Mouse (Mus musculus) thymus, adult 18-20 months (tissue): ENCODE data around the gene Vav3.

Source experiments
- DNase-seq, 2 experiments: peaks; one replicate each; pipeline ENCODE4 v3.0.0; 2022; ENCODE audit warnings: mixed read lengths in 2 of 2

The Vav3 gene

DNA sequence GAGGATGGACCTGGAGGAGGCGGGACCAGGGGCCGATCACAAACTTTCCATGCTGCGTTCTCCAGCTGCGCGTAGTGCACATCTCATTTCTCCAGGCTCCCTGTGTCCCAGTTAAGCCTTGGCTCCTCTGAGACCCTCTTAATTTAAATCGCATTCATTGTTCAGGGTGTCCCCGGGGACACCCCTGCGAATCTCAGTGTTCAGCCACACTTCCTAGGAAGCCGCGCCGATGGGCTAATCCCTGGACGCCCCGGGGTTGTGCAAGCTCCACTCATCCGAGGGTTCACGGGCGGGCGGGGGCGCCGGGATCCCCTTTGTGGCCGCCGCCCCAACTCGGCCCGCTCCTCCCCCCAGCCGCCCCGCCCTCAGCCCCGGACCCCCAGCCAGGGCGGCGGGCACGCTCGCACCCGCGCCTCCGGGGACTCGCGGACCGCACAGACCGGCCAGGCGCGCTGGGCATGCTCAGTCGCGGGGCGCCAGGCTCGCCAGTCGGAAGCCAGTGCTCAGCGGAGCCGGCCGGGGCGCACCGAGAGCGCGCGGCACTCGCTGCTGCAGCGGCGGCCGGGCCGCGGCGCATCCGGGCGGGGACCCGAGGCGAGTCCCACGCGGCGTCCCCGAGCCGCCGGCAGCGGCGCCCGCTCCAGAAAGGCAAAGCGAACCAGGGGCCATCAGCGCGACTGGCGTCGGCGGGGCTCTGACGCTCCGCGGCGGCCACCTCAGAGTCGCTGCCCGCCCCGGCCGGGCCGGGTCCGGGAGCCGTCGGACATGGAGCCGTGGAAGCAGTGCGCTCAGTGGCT is at the start of gene Vav3:
TSS of gene Vav3 (plus strand) at position 380 of the 797 bp plus-strand sequence.
- peak; percentile 38 to 42 for DNase-seq

DNA sequence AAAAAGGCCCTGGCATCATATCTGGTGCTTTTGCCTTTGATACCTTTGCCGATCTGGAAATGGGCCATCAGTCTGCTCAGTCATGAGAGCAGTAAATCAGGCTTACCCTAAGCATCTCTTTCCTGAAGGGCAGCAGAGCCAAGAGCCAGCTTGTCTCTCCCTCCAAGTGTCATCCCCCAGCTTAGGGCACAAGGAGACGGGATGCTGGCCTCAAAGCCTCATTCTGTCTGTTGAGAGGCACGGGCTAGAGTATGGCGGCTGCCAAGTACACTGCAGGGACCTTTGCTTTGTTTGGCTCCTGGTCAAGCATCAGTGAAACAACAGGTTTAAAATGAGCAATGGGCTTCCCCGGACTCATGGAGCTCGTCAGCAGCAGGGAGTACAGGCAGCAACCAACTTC is 41.6 kb upstream of the Vav3 start:
- DNase-seq: no peak

- no peak for DNase-seq
Measured at GRCm38 (mm10) chr3:109299303-109300074, 41.0 kb upstream of the Vav3 start.

DNA sequence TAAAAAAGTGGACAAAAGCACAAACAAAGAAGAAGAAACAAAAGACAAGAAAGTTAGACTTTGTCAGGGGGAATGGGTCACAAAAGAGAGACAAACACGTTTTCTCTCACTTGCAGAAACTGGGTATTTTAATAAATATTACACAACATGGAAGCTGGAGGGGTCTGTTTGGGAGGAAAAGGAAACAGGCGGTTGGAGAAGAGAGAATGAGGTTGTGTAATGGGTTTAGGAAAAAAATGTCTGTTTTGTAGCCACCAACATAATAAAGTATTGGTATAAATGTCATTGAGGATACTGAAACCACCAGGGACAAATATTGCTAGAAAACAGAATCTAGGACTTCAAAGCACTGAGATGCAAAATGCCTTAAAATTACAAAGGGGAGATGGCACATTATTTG is 38.4 kb upstream of the Vav3 start:
- no peak for DNase-seq

- DNase-seq: no peak
Measured at GRCm38 (mm10) chr3:109307406-109307805, 33.0 kb upstream of the Vav3 start.

- DNase-seq: no peak
Measured at GRCm38 (mm10) chr3:109308468-109308867, 32.0 kb upstream of the Vav3 start.

GRCm38 (mm10) chr3:109309317-109310265 is 30.9 kb upstream of the Vav3 start:
- no peak for DNase-seq

GRCm38 (mm10) chr3:109311172-109311824 is 29.2 kb upstream of the Vav3 start:
- DNase-seq: no peak

DNA sequence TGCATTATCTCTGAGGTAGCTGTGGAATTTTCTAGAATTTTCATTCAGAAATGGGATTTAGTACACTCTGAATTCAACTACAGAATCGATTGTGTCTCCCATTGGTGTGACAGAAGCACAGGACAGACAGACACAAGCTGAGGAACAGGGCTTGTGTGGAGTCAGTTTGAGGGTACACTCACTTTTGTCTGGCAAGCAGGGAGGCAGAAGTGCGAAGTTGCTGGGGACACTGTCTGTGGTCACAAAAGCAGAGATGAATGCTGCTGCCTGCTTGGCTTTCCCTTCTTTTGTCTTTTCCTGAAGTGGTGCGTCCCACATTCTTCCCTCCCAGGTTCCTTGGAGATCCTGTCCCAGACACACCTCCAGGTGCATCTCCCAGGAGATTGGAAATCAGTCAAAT is 28.6 kb upstream of the Vav3 start:
- no peak for DNase-seq

GRCm38 (mm10) chr3:109313501-109313900 is 27.0 kb upstream of the Vav3 start:
- DNase-seq: no peak

DNA sequence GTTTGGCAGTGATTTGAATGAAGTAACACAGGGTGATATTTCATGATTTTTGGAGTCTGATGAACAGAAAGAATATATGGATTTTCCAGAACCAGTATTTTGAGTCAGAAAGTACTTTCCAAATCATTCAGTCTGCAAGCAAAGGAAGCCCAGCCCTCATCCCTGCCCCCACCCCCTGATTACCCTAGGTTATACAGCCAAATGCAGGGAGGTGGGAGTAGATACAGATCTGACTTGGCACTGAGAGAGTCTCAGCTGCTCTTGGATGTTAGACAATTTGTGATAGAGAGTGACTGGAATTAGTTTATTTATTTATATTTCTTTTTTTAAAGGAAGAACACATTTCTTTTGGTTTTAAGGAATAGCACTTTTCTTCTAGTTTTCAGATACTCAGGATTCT is 18.2 kb upstream of the Vav3 start:
- no peak for DNase-seq

DNA sequence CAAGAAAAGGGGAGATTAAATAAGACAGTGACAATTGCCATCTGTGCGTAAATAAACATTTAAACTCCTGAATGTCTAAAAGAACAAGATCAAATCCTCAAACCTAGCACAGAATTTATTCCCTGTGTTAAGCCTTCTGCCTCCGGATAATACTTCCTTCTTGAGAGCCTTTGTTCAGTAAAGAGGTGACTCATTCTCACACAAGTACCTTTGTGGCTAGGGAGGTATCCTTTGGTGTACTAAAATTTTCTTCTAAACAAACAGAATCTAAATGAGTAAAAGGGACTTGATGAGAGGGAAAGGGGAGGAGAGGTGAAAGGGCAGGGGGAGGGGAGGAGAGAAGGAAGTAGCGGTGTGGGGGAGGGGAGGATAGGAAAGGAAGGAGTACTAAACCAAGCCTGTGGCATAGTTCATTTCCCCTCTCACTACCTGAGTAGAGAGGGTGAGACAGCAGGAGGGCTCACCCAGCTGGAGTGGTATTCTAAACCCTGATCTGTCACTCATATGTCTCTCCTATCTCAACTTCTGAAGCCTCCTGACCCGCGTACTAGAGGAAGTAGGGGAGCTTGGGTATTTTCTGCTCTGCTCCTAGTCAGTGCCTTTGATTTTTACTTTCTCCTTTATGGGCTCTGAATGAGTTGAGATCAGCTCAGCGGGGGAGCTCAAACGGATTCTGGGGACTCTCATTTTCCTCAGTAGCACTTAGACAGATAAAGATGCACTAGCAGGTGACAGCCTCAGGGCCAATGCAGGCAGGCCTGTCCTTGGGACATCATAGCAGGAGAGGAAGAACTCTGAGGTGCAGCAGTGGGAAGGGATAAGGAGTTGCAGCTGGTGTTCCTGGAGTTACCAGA is 16.8 kb upstream of the Vav3 start:
- peak; percentile 9 to 53 for DNase-seq

GRCm38 (mm10) chr3:109327128-109327527 is 13.3 kb upstream of the Vav3 start:
- DNase-seq: no peak

- DNase-seq: no peak
Measured at GRCm38 (mm10) chr3:109332755-109333154, 7.7 kb upstream of the Vav3 start.

DNA sequence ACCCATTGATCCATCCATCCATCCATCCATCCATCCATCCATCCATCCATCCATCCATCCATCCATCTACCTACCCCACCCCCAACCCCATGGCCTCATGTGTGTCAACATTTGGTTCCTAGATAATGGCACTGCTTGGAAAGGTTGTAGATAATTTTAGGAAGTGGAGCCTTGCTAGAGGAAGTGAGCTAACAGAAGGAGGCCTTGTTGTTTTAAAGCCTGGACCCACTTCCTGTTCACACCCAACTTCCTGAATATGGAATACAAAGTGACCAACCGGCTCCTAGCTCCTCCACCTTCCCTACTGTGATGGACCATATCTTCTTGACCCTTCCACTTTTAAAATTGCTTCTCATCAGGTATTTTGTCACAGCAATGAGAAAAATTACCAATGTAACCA is 5.0 kb upstream of the Vav3 start:
- no peak for DNase-seq

GRCm38 (mm10) chr3:109339290-109339689 is 1.2 kb upstream of the Vav3 start:
- DNase-seq: no peak

DNA sequence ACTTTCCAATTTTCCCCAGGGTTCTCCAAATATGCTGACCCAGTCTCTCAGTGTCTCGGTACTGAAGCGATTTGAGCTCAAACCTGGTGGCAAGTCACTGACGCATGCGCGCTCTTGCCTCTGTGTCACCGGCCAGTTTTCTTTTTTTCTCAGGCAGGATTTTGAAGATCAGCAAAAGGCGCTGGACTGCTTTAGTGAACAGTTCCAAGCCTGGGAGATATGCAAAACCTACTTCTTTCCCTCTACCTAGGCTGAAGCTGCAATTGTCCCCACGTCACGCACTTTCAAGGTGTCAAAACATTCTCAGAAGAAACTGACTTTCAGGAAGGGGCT is 546 bp upstream of the Vav3 start:
- DNase-seq: no peak

- DNase-seq: peak in 1 of 2 experiments; percentile 33
Measured at GRCm38 (mm10) chr3:109341071-109341480, 623 bp downstream of the Vav3 start.

GRCm38 (mm10) chr3:109341631-109342030 is 1.2 kb downstream of the Vav3 start:
- DNase-seq: peak; percentile 60 to 65

- no peak for DNase-seq
Measured at GRCm38 (mm10) chr3:109351956-109352684, 11.7 kb downstream of the Vav3 start.

- DNase-seq: no peak
Measured at GRCm38 (mm10) chr3:109352690-109353089, 12.2 kb downstream of the Vav3 start.
